In genomic region chr13:105054181-105054940, GRCm38 (mm10) we compare ENCODE assay signal across 8 mouse cellular contexts. TPM values are rescaled to one million over a fixed set of nuclear protein-coding genes. Genes with fewer than 3 reads are reported as not detected.
A peak's percentile ranks its signal among the peaks of the same experiment; 100 is the strongest.
DNase-seq lines count a peak whose midpoint lies in the region; ATAC-seq lines count a peak whose summit lies in the region.

TSS of gene Rgs7bp (minus strand) at chr13:105054930.

- H3K27ac ChIP-seq in hindbrain, embryonic 14.5 days: peak within 1 kb of the TSS; percentile 78

- ATAC-seq in hindbrain, embryonic 14.5 days (ENCODE audit: low FRiP score): peak; percentile 92

- H3K36me3 ChIP-seq in hindbrain, embryonic 14.5 days (replicated peaks; ENCODE audit: control insufficient read depth, insufficient read depth): no peaks in the 10 kb centered on the region

- WGBS in hindbrain, embryonic 14.5 days: under 1% methylated on average over 71 of the region's 75 CpGs

- peak within 1 kb of the TSS; percentile 63 for H3K9ac ChIP-seq in hindbrain, embryonic 14.5 days

- H3K9me3 ChIP-seq in hindbrain, embryonic 14.5 days (ENCODE audit: control insufficient read depth, low read length): no peaks in the 10 kb centered on the region

- peaks cover 6% of the 10 kb centered on the region; the same call in 1 of the 2 replicates for H3K27me3 ChIP-seq in hindbrain, embryonic 14.5 days (ENCODE audit: control insufficient read depth, insufficient read depth, low read length)

- peak within 1 kb of the TSS; percentile 70 for H3K4me3 ChIP-seq in hindbrain, embryonic 14.5 days (replicated peaks; ENCODE audit: low read length)

- DNase-seq in T-cell, adult 2 months (ENCODE audit: low spot score): peak; percentile 20
- peak; percentile 85 to 86 for DNase-seq in cerebellum, postnatal 25 days
- peak; percentile 28 for DNase-seq in gastrocnemius, adult 18-20 months (ENCODE audit: low spot score)
- DNase-seq in hindbrain, embryonic 14.5 days (ENCODE audit: low spot score): peak; percentile 74
- DNase-seq in layer of hippocampus, postnatal 36 days: peak; percentile 79 to 81
- DNase-seq in lung, postnatal 10 days: peak; percentile 69
- peak; percentile 74 for DNase-seq in ovary, postnatal 36 days (ENCODE audit: low spot score)
- DNase-seq in thymus, postnatal 4 days: peak; percentile 78

- H3K4me1 ChIP-seq in hindbrain, embryonic 14.5 days (replicated peaks; ENCODE audit: control insufficient read depth, insufficient read depth, low read length): peaks cover 19% of the 10 kb centered on the region

- peak within 1 kb of the TSS; percentile 83 for H3K4me2 ChIP-seq in hindbrain, embryonic 14.5 days (replicated peaks)

RNA-seq across cellular contexts. Expression of gene Rgs7bp, which starts in this region (rescaled TPM):
- 1 to 10 TPM in 1 of 2 experiments, under 1 TPM in 1; 0.71 to 1.0 TPM for total RNA-seq in gastrocnemius, adult 18-20 months (2021)
- polyA plus RNA-seq in hindbrain, embryonic 14.5 days (2014; fragmentation: Nextera tagmentation; extraction: Ambion mirVana): 7.0 and 8.2 TPM in 2 replicates
- 100 to 1,000 TPM; 156 to 163 TPM for total RNA-seq in layer of hippocampus, postnatal 36 days (2021)

Comparison
In these comparisons a context has a peak if more than half of its experiments do, and no peak if none do; other contexts are left out.
1. Peak in every context shown above with its lines: DNase-seq, ATAC-seq, H3K4me3 ChIP-seq and H3K27ac ChIP-seq.
2. RNA of gene Rgs7bp (total RNA-seq): 156 to 163 TPM in layer of hippocampus, postnatal 36 days; 0.71 to 1.0 TPM in gastrocnemius, adult 18-20 months; every median in the first group is over 10 times any median in the second.
3. DNase-seq: peak in every context shown above with its lines; median percentile 86 in cerebellum, postnatal 25 days; 80 in layer of hippocampus, postnatal 36 days; 78 in thymus, postnatal 4 days; 74 in hindbrain, embryonic 14.5 days; 74 in ovary, postnatal 36 days; 69 in lung, postnatal 10 days; 28 in gastrocnemius, adult 18-20 months; 20 in T-cell, adult 2 months.